Comparison of ENCODE assay signal across 16 mouse cellular contexts in the genomic region with DNA sequence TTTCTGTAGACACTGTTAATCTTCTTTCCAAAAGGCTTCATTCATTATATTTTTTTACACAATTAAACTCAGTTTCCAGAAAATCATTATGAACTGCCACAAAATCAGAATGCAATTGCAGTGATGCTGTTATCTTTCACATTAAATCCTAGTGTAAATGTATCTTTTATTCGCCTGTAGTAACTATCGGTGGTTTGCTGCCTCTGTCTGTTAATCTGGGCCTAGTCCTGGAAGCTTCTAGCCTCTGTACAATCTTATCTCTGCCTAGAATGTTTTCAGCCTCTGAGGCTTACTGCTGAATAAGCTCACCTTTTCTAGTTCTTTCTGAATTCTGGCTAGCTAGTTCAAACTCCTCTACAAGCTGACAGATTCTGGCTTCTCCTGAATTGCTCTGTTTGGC.
"Had no signal": no experiment of that assay in that cellular context is flagged by ENCODE, and none has a peak within 500 bp of the region (broad histone marks: within the 10 kb centered on the region; RNA-seq: fewer than 3 reads in every experiment).

No protein-coding gene starts in this region.

- ATAC-seq: lung, postnatal 0 days; midbrain, embryonic 13.5 days; midbrain, embryonic 15.5 days had no signal

- H3K27me3 ChIP-seq: lung, embryonic 15.5 days; megakaryocyte, embryonic 14.5 days; midbrain, embryonic 13.5 days; midbrain, embryonic 15.5 days; neural tube, embryonic 12.5 days had no signal

- H3K27ac ChIP-seq: lung, embryonic 15.5 days; macrophage; midbrain, embryonic 13.5 days; midbrain, embryonic 15.5 days; neural tube, embryonic 12.5 days had no signal

- DNase-seq: lung, adult 2 months; lung, postnatal 14 days; lung, postnatal 36 days; right cerebral cortex, postnatal 14 days; spleen, adult 18-20 months; thymus, adult 18-20 months; thymus, postnatal 14 days; thymus, postnatal 36 days had no signal

- H3K4me3 ChIP-seq: lung, embryonic 15.5 days; megakaryocyte, embryonic 14.5 days; midbrain, embryonic 13.5 days; midbrain, embryonic 15.5 days; neural tube, embryonic 12.5 days had no signal

- H3K9ac ChIP-seq: lung, embryonic 15.5 days; midbrain, embryonic 13.5 days; midbrain, embryonic 15.5 days; neural tube, embryonic 12.5 days had no signal

- H3K36me3 ChIP-seq: midbrain, embryonic 15.5 days had no signal

- H3K9me3 ChIP-seq: lung, embryonic 15.5 days; megakaryocyte, embryonic 14.5 days; midbrain, embryonic 13.5 days; midbrain, embryonic 15.5 days; neural tube, embryonic 12.5 days had no signal

- H3K4me2 ChIP-seq: lung, embryonic 15.5 days; midbrain, embryonic 11.5 days; midbrain, embryonic 13.5 days; midbrain, embryonic 15.5 days; neural tube, embryonic 12.5 days had no signal
